Mouse (Mus musculus) embryonic fibroblast, embryonic 13.5 days (primary cell): ENCODE measurements around the gene Arvcf.

Experiments
- CTCF ChIP-seq: IDR thresholded peaks from 2 replicates; pipeline ENCODE4 v1.5.1; 2011; ENCODE audit warnings: mild to moderate bottlenecking, control low read depth, low read length, moderate library complexity, borderline replicate concordance; ENCODE audit not compliant: insufficient read depth
- POLR2A ChIP-seq: IDR thresholded peaks from 2 replicates; pipeline ENCODE4 v1.6.1; 2011; ENCODE audit warnings: low read depth, mild to moderate bottlenecking, control low read depth, low read length, moderate library complexity

DNA sequence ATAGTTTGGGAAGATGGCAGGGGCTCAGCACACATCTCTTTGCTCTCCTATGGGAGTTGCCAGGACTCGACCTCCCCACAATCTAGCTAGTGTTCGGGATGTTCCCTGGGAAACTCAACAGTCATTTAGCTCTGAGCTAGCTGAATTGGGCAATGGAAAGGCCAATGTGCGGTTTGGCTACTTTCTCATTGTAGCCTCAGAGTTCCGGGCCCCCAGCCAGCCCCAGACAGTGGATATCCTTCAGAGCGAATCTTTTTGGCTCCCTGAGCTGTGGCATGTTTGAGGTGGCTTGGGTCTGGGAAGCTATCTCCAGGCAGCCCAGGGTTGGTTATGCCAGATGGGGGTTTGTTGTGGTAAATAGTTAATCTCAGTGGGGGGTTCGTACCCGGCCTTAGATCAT lies 38.5 kb downstream of the Arvcf start:
- no peak for TF ChIP-seq POLR2A
- no peak for TF ChIP-seq CTCF
